Mouse (Mus musculus) hindbrain, embryonic 11.5 days (tissue): ENCODE data around the gene Kcnk5. TPM values are rescaled to one million over a fixed set of nuclear protein-coding genes. Genes with fewer than 3 reads are reported as not detected.

Experiments used
- ATAC-seq: fragments of 200-750 bp; cut with Nextera tagmentation; 2 replicates; pipeline ENCODE4 v1.8.0; 2017; ENCODE audit warnings: mild to moderate bottlenecking, moderate TSS enrichment, moderate library complexity; ENCODE audit not compliant: low FRiP score
- DNase-seq: peaks from one replicate; pipeline ENCODE4 v3.0.0-alpha.2; 2015; ENCODE audit warnings: low spot score
- H3K27ac ChIP-seq: fragments of 300-500 bp; sonication (generic); 2 replicates; pipeline ENCODE4 v1.5.1; 2014; ENCODE audit warnings: mild to moderate bottlenecking, low read depth, low read length
- H3K27me3 ChIP-seq: fragments of 300-500 bp; sonication (generic); 2 replicates; pipeline ENCODE4 v1.6.1; 2014; ENCODE audit warnings: mild to moderate bottlenecking, low read length, moderate library complexity, mixed read lengths; ENCODE audit not compliant: control insufficient read depth, insufficient read depth
- H3K36me3 ChIP-seq: fragments of 300-500 bp; sonication (generic); 2 replicates; pipeline ENCODE4 v1.6.1; 2014; ENCODE audit warnings: mild to moderate bottlenecking, low read length, moderate library complexity, mixed read lengths; ENCODE audit not compliant: control insufficient read depth, insufficient read depth
- H3K4me1 ChIP-seq: fragments of 300-500 bp; sonication (generic); replicated peaks from 2 replicates; pipeline ENCODE4 v1.6.1; 2014; ENCODE audit warnings: low read length, mixed read lengths; ENCODE audit not compliant: control insufficient read depth, insufficient read depth
- H3K4me2 ChIP-seq: fragments of 300-500 bp; sonication (generic); replicated peaks from 2 replicates; pipeline ENCODE4 v1.6.1; 2014; ENCODE audit warnings: mild to moderate bottlenecking, low read depth, low read length
- H3K4me3 ChIP-seq: fragments of 300-500 bp; sonication (generic); 2 replicates; pipeline ENCODE4 v1.5.1; 2014; ENCODE audit warnings: low read depth, low read length
- H3K9ac ChIP-seq: fragments of 300-500 bp; sonication (generic); 2 replicates; pipeline ENCODE4 v1.6.1; 2014; ENCODE audit warnings: low read depth, low read length
- H3K9me3 ChIP-seq: fragments of 300-500 bp; sonication (generic); 2 replicates; pipeline ENCODE4 v1.6.1; 2016; ENCODE audit warnings: low read length; ENCODE audit not compliant: control insufficient read depth
- WGBS: fragments of 180-500 bp; shearing (Covaris S2); extraction: QIAGEN DNeasy Blood & Tissue Kit; methylation state at CpG from one replicate; pipeline ENCODE4 v1.1.7; 2014; 5-methylcytosine and 5-hydroxymethylcytosine counted together
- polyA plus RNA-seq: library from polyadenylated mRNA; unstranded; fragments of >200 nt; fragmentation: Nextera tagmentation; extraction: Ambion mirVana; gene quantifications from 2 replicates; pipeline ENCODE4 v1.2.1, GENCODE M21; 2014

The Kcnk5 gene
- polyA plus RNA-seq, 1 experiment from 2014 or later = 4.6 TPM

- no peak overlapping the region for H3K27ac ChIP-seq
- no peaks in the 10 kb centered on the region for H3K27me3 ChIP-seq
- no peaks in the 10 kb centered on the region for H3K36me3 ChIP-seq
- H3K9me3 ChIP-seq = no peaks in the 10 kb centered on the region
- ATAC-seq (no peak), DNase-seq (no peak)
- no peak overlapping the region for H3K4me3 ChIP-seq
- no peaks in the 10 kb centered on the region for H3K4me1 ChIP-seq
- no peak overlapping the region for H3K9ac ChIP-seq
- H3K4me2 ChIP-seq = no peak overlapping the region
- WGBS = 53% methylated on average over 6 of the region's 7 CpGs
Measured at GRCm38 (mm10) chr14:20154245-20154644, 27.4 kb downstream of the Kcnk5 start.

GRCm38 (mm10) chr14:20149127-20150080, 32.2 kb downstream of the Kcnk5 start:
- Histone ChIP-seq H3K27ac (no peak overlapping the region), H3K4me3 (no peak overlapping the region), H3K4me2 (no peak overlapping the region), H3K36me3 (no peaks in the 10 kb centered on the region), H3K9me3 (no peaks in the 10 kb centered on the region), H3K9ac (no peak overlapping the region), H3K4me1 (no peaks in the 10 kb centered on the region), H3K27me3 (no peaks in the 10 kb centered on the region)
- ATAC-seq (no peak), DNase-seq (no peak)
- 88% methylated on average over 22 of the region's 22 CpGs for WGBS

- Histone ChIP-seq H3K27me3 (no peaks in the 10 kb centered on the region), H3K36me3 (no peaks in the 10 kb centered on the region), H3K27ac (no peak overlapping the region), H3K9ac (no peak overlapping the region), H3K4me2 (no peak overlapping the region), H3K4me1 (0 out of 2 replicates have a peak, but pooled peaks cover 2% of the 10 kb centered on the region), H3K9me3 (no peaks in the 10 kb centered on the region), H3K4me3 (no peak overlapping the region)
- WGBS = 93% methylated on average over 11 of the region's 11 CpGs
- no peak for ATAC-seq
- DNase-seq = no peak
Measured at GRCm38 (mm10) chr14:20148514-20148913, 33.1 kb downstream of the Kcnk5 start.

- Histone ChIP-seq H3K36me3 (no peaks in the 10 kb centered on the region), H3K9ac (no peak overlapping the region), H3K27ac (no peak overlapping the region), H3K4me1 (0 out of 2 replicates have a peak, but pooled peaks cover 2% of the 10 kb centered on the region), H3K4me2 (no peak overlapping the region), H3K4me3 (no peak overlapping the region), H3K27me3 (no peaks in the 10 kb centered on the region), H3K9me3 (no peaks in the 10 kb centered on the region)
- 94% methylated on average over 7 of the region's 7 CpGs for WGBS
- no peak for ATAC-seq
- no peak for DNase-seq
Measured at GRCm38 (mm10) chr14:20147854-20148253, 33.8 kb downstream of the Kcnk5 start.

- H3K4me2 ChIP-seq = no peak overlapping the region
- 0 out of 2 replicates have a peak, but pooled peaks cover 2% of the 10 kb centered on the region for H3K4me1 ChIP-seq
- no peak overlapping the region for H3K9ac ChIP-seq
- ATAC-seq (no peak), DNase-seq (peak; percentile 15)
- no peak overlapping the region for H3K4me3 ChIP-seq
- no peaks in the 10 kb centered on the region for H3K9me3 ChIP-seq
- 66% methylated on average over 4 of the region's 4 CpGs for WGBS
- H3K27ac ChIP-seq = no peak overlapping the region
- no peaks in the 10 kb centered on the region for H3K27me3 ChIP-seq
- H3K36me3 ChIP-seq = no peaks in the 10 kb centered on the region
Measured at GRCm38 (mm10) chr14:20144093-20144492, 37.5 kb downstream of the Kcnk5 start.

GRCm38 (mm10) chr14:20138484-20139355, 42.9 kb downstream of the Kcnk5 start, which contains the start of gene Saysd1:
Gene Saysd1, minus strand, starts transcription at chr14:20138534.
- H3K4me1 ChIP-seq = no peaks in the 10 kb centered on the region
- H3K4me3 ChIP-seq = no peak within 1 kb of the TSS
- no peaks in the 10 kb centered on the region for H3K27me3 ChIP-seq
- H3K27ac ChIP-seq = no peak within 1 kb of the TSS
- no peaks in the 10 kb centered on the region for H3K9me3 ChIP-seq
- DNase-seq (no peak), ATAC-seq (no peak)
- WGBS = 92% methylated on average over 16 of the region's 16 CpGs
- H3K4me2 ChIP-seq = no peak within 1 kb of the TSS
- H3K36me3 ChIP-seq = no peaks in the 10 kb centered on the region
- no peak within 1 kb of the TSS for H3K9ac ChIP-seq

GRCm38 (mm10) chr14:20134965-20135671, 46.5 kb downstream of the Kcnk5 start:
- ATAC-seq (no peak), DNase-seq (no peak)
- Histone ChIP-seq H3K9me3 (no peaks in the 10 kb centered on the region), H3K9ac (no peak overlapping the region), H3K27ac (no peak overlapping the region), H3K36me3 (no peaks in the 10 kb centered on the region), H3K27me3 (no peaks in the 10 kb centered on the region), H3K4me3 (no peak overlapping the region), H3K4me2 (no peak overlapping the region), H3K4me1 (no peaks in the 10 kb centered on the region)
- 92% methylated on average over 10 of the region's 10 CpGs for WGBS

GRCm38 (mm10) chr14:20128162-20128561, 53.4 kb downstream of the Kcnk5 start:
- no peak for DNase-seq

More at GRCm38 (mm10) chr14:20128162-20128561, 53.4 kb downstream of the Kcnk5 start:
- Histone ChIP-seq H3K4me1 (no peaks in the 10 kb centered on the region), H3K9ac (no peak overlapping the region), H3K27ac (no peak overlapping the region), H3K27me3 (no peaks in the 10 kb centered on the region), H3K4me3 (no peak overlapping the region), H3K4me2 (no peak overlapping the region), H3K36me3 (no peaks in the 10 kb centered on the region), H3K9me3 (no peaks in the 10 kb centered on the region)
- no peak for ATAC-seq
- WGBS = 90% methylated on average over 6 of the region's 6 CpGs
